In genomic region chr11:60913301-60914196, GRCm38 (mm10) we compare ENCODE assay signal across 1 mouse cellular context.
A peak's percentile ranks its signal among the peaks of the same experiment; 100 is the strongest.
TF ChIP-seq lines count a peak whose summit lies in the region.

No protein-coding gene starts in this region.

TF ChIP-seq in CH12.LX, 34 proteins besides CTCF, POLR2A, EP300 and RAD21 (continued from another document):
- peak; percentile 80 for TF ChIP-seq TCF12 (IDR thresholded peaks at IDR 0.05; ENCODE audit: low read depth, low read length)
- TF ChIP-seq TBP (conservative IDR thresholded peaks at IDR 0.05; ENCODE audit: low read depth, low read length) = peak; percentile 29; the same call in 1 of the 2 replicates
- TF ChIP-seq E2F4 (IDR thresholded peaks at IDR 0.05; ENCODE audit: insufficient replicate concordance, low read depth, low read length) = no peak
- peak; percentile 67 for TF ChIP-seq NELFE (IDR thresholded peaks at IDR 0.05; ENCODE audit: low read depth, low read length)
- peak; percentile 75; the same call in 1 of the 2 replicates for TF ChIP-seq MAZ (IDR thresholded peaks at IDR 0.05; ENCODE audit: low read depth, low read length)
- TF ChIP-seq HCFC1 (IDR thresholded peaks at IDR 0.05; ENCODE audit: low read depth, low read length) = peak; percentile 81
- peak; percentile 75; the same call in 1 of the 2 replicates for TF ChIP-seq RCOR1 (conservative IDR thresholded peaks at IDR 0.05; ENCODE audit: low read depth, low read length)
- peak; percentile 70; the same call in 1 of the 2 replicates for TF ChIP-seq IRF4 (IDR thresholded peaks at IDR 0.05; ENCODE audit: low read depth, low read length)
- TF ChIP-seq BHLHE40 (IDR thresholded peaks at IDR 0.05; ENCODE audit: low read depth, low read length) = peak; percentile 99
- TF ChIP-seq USF2 (conservative IDR thresholded peaks at IDR 0.05; ENCODE audit: low read depth, low read length) = peak; percentile 95
- TF ChIP-seq KAT2A (IDR thresholded peaks at IDR 0.05; ENCODE audit: insufficient replicate concordance, low read length) = peak; percentile 65; the same call in 1 of the 2 replicates
- TF ChIP-seq MYC (IDR thresholded peaks at IDR 0.05; ENCODE audit: low read depth, low read length) = peak; percentile 66; the same call in 1 of the 2 replicates
- TF ChIP-seq MEF2A (IDR thresholded peaks at IDR 0.05; ENCODE audit: borderline replicate concordance, low read depth, low read length) = peak; percentile 71
- peak; percentile 98 for TF ChIP-seq MAX (IDR thresholded peaks at IDR 0.05; ENCODE audit: low read length)
- peak; percentile 88 for TF ChIP-seq ETS1 (conservative IDR thresholded peaks at IDR 0.05; ENCODE audit: low read depth, low read length)
- peak; percentile 97 for TF ChIP-seq USF1 (IDR thresholded peaks at IDR 0.05; ENCODE audit: low read depth, low read length)
- peak; percentile 98 for TF ChIP-seq MXI1 (IDR thresholded peaks at IDR 0.05; ENCODE audit: low read depth, low read length)
- peak; percentile 100 for TF ChIP-seq SIN3A (IDR thresholded peaks at IDR 0.05; ENCODE audit: low read length)
- no peak for TF ChIP-seq POLR2AphosphoS2 (IDR thresholded peaks at IDR 0.05; ENCODE audit: low read depth, low read length)
- TF ChIP-seq MAFK (IDR thresholded peaks at IDR 0.05; ENCODE audit: insufficient replicate concordance, low read length) = no peak
